Mouse (Mus musculus) liver, postnatal 0 days (tissue): ENCODE measurements around the gene Fam92b. TPM values are rescaled to one million over a fixed set of nuclear protein-coding genes. Genes with fewer than 3 reads are reported as not detected.

Experiments used
- ATAC-seq: fragments of 200-750 bp; cut with Nextera tagmentation; 2 replicates; pipeline ENCODE4 v1.8.0; 2017; ENCODE audit warnings: mild to moderate bottlenecking, moderate library complexity
- DNase-seq: peaks from one replicate; pipeline ENCODE4 v3.0.0-alpha.2; 2016
- H3K27ac ChIP-seq: fragments of 300-500 bp; sonication (generic); 2 replicates; pipeline ENCODE4 v1.5.1; 2014; ENCODE audit warnings: antibody characterized with exemption, moderate library complexity, mild to moderate bottlenecking, low read depth
- H3K27me3 ChIP-seq: fragments of 300-500 bp; sonication (generic); 2 replicates; pipeline ENCODE4 v1.6.1; 2014; ENCODE audit warnings: low read length, control low read depth, mixed read lengths; ENCODE audit not compliant: insufficient read depth
- H3K36me3 ChIP-seq: fragments of 300-500 bp; sonication (generic); replicated peaks from 2 replicates; pipeline ENCODE4 v1.6.1; 2014; ENCODE audit warnings: mild to moderate bottlenecking, control low read depth, low read length, moderate library complexity, mixed read lengths; ENCODE audit not compliant: insufficient read depth
- H3K4me1 ChIP-seq: fragments of 300-500 bp; sonication (generic); 2 replicates; pipeline ENCODE4 v1.6.1; 2014; ENCODE audit warnings: antibody characterized with exemption, mild to moderate bottlenecking, control low read depth; ENCODE audit not compliant: insufficient read depth
- H3K4me2 ChIP-seq: fragments of 300-500 bp; sonication (generic); 2 replicates; pipeline ENCODE4 v1.6.1; 2014; ENCODE audit warnings: low read depth, mild to moderate bottlenecking, low read length, moderate library complexity, mixed read lengths
- H3K4me3 ChIP-seq: fragments of 300-500 bp; sonication (generic); 2 replicates; pipeline ENCODE4 v1.5.1; 2014; ENCODE audit warnings: low read depth, low read length
- H3K9ac ChIP-seq: fragments of 300-500 bp; sonication (generic); replicated peaks from 2 replicates; pipeline ENCODE4 v1.6.1; 2014; ENCODE audit warnings: mild to moderate bottlenecking, moderate library complexity
- H3K9me3 ChIP-seq: fragments of 300-500 bp; sonication (generic); 2 replicates; pipeline ENCODE4 v1.6.1; 2016; ENCODE audit warnings: mild to moderate bottlenecking, control low read depth, low read length, mixed read lengths
- CTCF ChIP-seq: sonication (generic); IDR thresholded peaks from 2 replicates; pipeline ENCODE4 v1.5.1; 2016; ENCODE audit warnings: antibody characterized with exemption, low read depth
- EP300 ChIP-seq: IDR thresholded peaks from 2 replicates; pipeline ENCODE4 v1.6.1; 2016; ENCODE audit warnings: antibody characterized with exemption, low read depth, mild to moderate bottlenecking
- WGBS: fragments of 180-500 bp; shearing (Covaris S2); extraction: QIAGEN DNeasy Blood & Tissue Kit; methylation state at CpG from one replicate; pipeline ENCODE4 v1.1.7; 2014; ENCODE audit not compliant: insufficient replicate concordance; 5-methylcytosine and 5-hydroxymethylcytosine counted together
- polyA plus RNA-seq: library from polyadenylated mRNA; unstranded; fragments of >200 nt; fragmentation: Nextera tagmentation; extraction: Ambion mirVana; gene quantifications from 2 replicates; pipeline ENCODE4 v1.2.1, GENCODE M21; 2015

The Fam92b gene
- polyA plus RNA-seq: not detected in 2 replicates

DNA sequence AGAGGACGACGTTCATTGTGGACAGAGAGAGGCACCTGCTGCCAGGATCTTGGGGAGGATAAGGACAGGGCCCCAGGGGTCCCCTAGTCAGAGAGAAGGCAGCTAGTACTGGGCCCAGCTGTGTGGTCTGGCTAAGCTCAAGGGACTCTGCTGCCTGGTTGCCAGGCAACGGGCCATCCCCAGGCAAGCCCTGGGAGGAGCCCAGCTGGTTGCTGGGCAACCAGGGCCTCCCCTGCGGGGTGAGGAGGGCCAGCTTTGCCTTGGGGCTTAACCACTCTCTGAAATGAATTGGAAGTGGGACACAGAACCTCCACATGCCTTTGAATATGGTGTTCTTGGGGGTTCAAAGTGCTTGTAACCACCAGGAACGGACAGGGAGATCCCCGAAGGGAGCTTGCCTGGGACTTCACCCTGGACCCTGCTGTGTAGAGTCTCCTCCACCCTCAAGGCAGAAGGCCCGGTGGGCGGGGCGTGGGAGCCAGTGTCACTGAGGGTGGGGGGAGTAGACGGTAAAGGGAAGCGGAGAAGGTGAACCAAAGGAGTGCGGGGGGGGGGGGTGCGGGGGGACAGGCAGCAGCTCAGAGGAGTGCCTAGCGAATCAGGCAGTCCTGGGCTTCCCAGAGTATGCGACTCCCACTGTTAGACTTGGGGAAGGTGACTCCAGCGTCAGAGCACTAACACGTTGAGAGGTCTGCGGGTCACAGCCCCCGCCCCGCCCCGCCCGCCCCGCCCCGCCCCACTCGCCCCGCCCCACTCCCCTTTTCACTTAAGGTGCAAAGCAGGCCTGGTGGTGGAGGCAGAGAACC is at the start of gene Fam92b:
Gene Fam92b (minus strand): TSS at position 149 of the 806 bp plus-strand sequence.
- no peak within 1 kb of the TSS for H3K27ac ChIP-seq
- TF ChIP-seq EP300 (no peak), CTCF (no peak)
- H3K4me1 ChIP-seq: no peaks in the 10 kb centered on the region
- peaks cover 33% of the 10 kb centered on the region for H3K27me3 ChIP-seq
- WGBS: under 1% methylated on average over 24 of the region's 26 CpGs
- no peaks in the 10 kb centered on the region for H3K9me3 ChIP-seq
- peak; percentile 63 for DNase-seq
- H3K9ac ChIP-seq: no peak within 1 kb of the TSS
- peak within 1 kb of the TSS; percentile 40; the same call in 1 of the 2 replicates for H3K4me2 ChIP-seq
- H3K36me3 ChIP-seq: no peaks in the 10 kb centered on the region
- H3K4me3 ChIP-seq: no peak within 1 kb of the TSS
- ATAC-seq: peak; percentile 40

GRCm38 (mm10) chr8:120225421-120226151 is 48.3 kb upstream of the Fam92b start:
- Histone ChIP-seq H3K27ac (no peak overlapping the region), H3K27me3 (peaks cover 34% of the 10 kb centered on the region), H3K4me3 (no peak overlapping the region), H3K4me1 (peaks cover 11% of the 10 kb centered on the region), H3K9ac (no peak overlapping the region), H3K9me3 (no peaks in the 10 kb centered on the region), H3K4me2 (no peak overlapping the region), H3K36me3 (no peaks in the 10 kb centered on the region)
- 39% methylated on average over 10 of the region's 10 CpGs for WGBS
- ATAC-seq (no peak), DNase-seq (no peak)
- TF ChIP-seq CTCF: 0 out of 2 replicates have a peak, but pooled peaks have one; percentile 4
- no peak for TF ChIP-seq EP300

DNA sequence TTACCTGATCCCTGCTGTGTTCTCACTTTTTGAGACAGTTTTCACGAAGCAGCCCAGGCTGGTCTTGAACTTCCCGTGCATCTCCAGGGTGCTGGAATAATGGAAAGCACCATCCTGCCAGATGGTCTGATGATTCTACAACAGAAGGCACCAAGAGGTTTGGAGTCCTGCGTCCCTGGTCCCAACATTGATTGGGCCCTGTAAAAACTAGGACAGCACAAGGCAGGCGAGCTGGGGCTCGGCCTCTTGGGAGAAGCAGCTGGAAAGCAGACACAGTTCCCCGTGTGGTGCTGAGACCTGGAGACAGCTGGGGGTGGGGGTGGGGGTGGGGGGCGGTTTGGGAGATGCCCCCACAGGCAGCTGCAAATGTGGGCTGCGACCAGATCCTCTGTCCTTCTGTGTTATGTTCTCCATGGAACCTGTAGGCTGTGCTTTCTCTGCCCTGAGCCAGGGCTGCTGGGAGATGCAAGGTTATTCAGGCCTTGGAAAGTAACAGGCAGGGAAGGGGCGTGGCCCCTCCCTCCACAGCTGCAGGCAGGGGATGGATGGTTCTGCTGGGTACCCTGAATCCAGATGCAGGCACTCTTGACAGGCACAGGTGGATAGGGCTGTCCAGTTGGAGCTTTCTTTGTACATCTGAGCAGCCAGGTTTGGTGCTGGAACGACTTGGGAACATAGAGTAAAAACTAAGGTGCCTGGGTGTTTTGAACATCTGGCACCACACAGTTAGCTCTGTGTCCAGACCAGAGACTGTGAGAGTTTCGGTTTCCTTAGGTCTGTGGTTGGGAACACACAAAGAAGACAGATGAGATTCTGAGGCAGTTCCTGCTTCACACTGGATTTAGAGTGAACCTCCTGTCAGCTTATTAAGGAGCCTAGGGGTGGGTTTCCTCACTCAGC is 47.5 kb upstream of the Fam92b start:
- no peak overlapping the region for H3K4me2 ChIP-seq
- peaks cover 26% of the 10 kb centered on the region for H3K27me3 ChIP-seq
- 52% methylated on average over 11 of the region's 11 CpGs for WGBS
- ATAC-seq: no peak
- H3K36me3 ChIP-seq: no peaks in the 10 kb centered on the region
- no peak for TF ChIP-seq EP300
- no peak for TF ChIP-seq CTCF
- H3K9ac ChIP-seq: no peak overlapping the region
- H3K4me3 ChIP-seq: no peak overlapping the region
- H3K9me3 ChIP-seq: no peaks in the 10 kb centered on the region
- DNase-seq: no peak
- peaks cover 9% of the 10 kb centered on the region for H3K4me1 ChIP-seq
- no peak overlapping the region; the same call in 1 of the 2 replicates for H3K27ac ChIP-seq

DNA sequence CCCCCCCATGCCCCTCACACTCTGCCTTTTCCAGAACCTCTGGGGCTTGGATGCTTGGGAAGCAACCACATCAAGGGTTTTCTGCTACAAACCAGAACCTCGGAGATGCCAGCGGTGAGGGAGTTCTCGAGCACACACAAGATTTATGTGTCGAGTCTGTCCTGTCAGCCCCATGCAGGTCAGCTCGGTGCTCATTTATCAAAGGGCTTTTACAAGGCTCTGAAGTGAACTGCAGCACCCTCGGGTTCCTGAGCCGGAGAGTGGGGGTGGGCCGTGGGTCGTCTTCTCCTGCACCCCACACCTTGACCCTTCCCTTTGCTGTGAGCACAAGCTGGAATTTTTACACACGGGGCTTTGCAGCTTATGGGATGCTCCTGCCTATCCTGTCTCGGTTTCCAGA is 45.3 kb upstream of the Fam92b start:
- DNase-seq (no peak), ATAC-seq (no peak)
- 62% methylated on average over 11 of the region's 11 CpGs for WGBS

GRCm38 (mm10) chr8:120216855-120217830 is 39.9 kb upstream of the Fam92b start:
- DNase-seq: peak; percentile 42
- H3K36me3 ChIP-seq: no peaks in the 10 kb centered on the region
- peak; percentile 56; the same call in 1 of the 2 replicates for ATAC-seq
- no peak overlapping the region for H3K4me2 ChIP-seq
- no peaks in the 10 kb centered on the region for H3K9me3 ChIP-seq
- H3K9ac ChIP-seq: no peak overlapping the region
- H3K27me3 ChIP-seq: no peaks in the 10 kb centered on the region
- 36% methylated on average over 12 of the region's 13 CpGs for WGBS
- TF ChIP-seq EP300 (no peak), CTCF (no peak)
- H3K4me3 ChIP-seq: no peak overlapping the region
- H3K4me1 ChIP-seq: peaks cover 15% of the 10 kb centered on the region
- H3K27ac ChIP-seq: peak overlapping the region; percentile 26; the same call in 1 of the 2 replicates

More for the DNA sequence above, 45.3 kb upstream of the Fam92b start:
- H3K9me3 ChIP-seq: no peaks in the 10 kb centered on the region
- H3K4me3 ChIP-seq: no peak overlapping the region
- no peak overlapping the region for H3K9ac ChIP-seq
- TF ChIP-seq EP300: no peak
- TF ChIP-seq CTCF: no peak
- no peaks in the 10 kb centered on the region for H3K36me3 ChIP-seq
- H3K4me2 ChIP-seq: no peak overlapping the region
- 0 out of 2 replicates have a peak, but pooled peaks cover 3% of the 10 kb centered on the region for H3K4me1 ChIP-seq
- peaks cover 8% of the 10 kb centered on the region for H3K27me3 ChIP-seq
- no peak overlapping the region for H3K27ac ChIP-seq
